Mouse (Mus musculus) liver, embryonic 15.5 days (tissue): ENCODE data around the gene Cntnap2. TPM values are rescaled to one million over a fixed set of nuclear protein-coding genes. Genes with fewer than 3 reads are reported as not detected.

ENCODE experiments used
- ATAC-seq: fragments of 200-750 bp; cut with Nextera tagmentation; 2 replicates; pipeline ENCODE4 v1.8.0; 2017; ENCODE audit warnings: moderate number of reproducible peaks, mild to moderate bottlenecking, moderate library complexity; ENCODE audit not compliant: insufficient read depth
- H3K27ac ChIP-seq: fragments of 300-500 bp; sonication (generic); replicated peaks from 2 replicates; pipeline ENCODE4 v1.5.1; 2015; ENCODE audit warnings: mild to moderate bottlenecking, inconsistent platforms
- H3K27me3 ChIP-seq: fragments of 300-500 bp; sonication (generic); 2 replicates; pipeline ENCODE4 v1.6.1; 2015; ENCODE audit warnings: mild to moderate bottlenecking, inconsistent platforms
- H3K36me3 ChIP-seq: fragments of 300-500 bp; sonication (generic); replicated peaks from 2 replicates; pipeline ENCODE4 v1.6.1; 2015; ENCODE audit warnings: moderate library complexity, mild to moderate bottlenecking, inconsistent platforms
- H3K4me1 ChIP-seq: fragments of 300-500 bp; sonication (generic); replicated peaks from 2 replicates; pipeline ENCODE4 v1.6.1; 2015; ENCODE audit warnings: inconsistent platforms
- H3K4me2 ChIP-seq: fragments of 300-500 bp; sonication (generic); 2 replicates; pipeline ENCODE4 v1.6.1; 2015; ENCODE audit warnings: moderate library complexity, mild to moderate bottlenecking, inconsistent platforms
- H3K4me3 ChIP-seq: fragments of 300-500 bp; sonication (generic); replicated peaks from 2 replicates; pipeline ENCODE4 v1.5.1; 2015; ENCODE audit warnings: mild to moderate bottlenecking, inconsistent platforms
- H3K9ac ChIP-seq: fragments of 300-500 bp; sonication (generic); 2 replicates; pipeline ENCODE4 v1.6.1; 2015; ENCODE audit warnings: moderate library complexity, mild to moderate bottlenecking, inconsistent platforms
- H3K9me3 ChIP-seq: fragments of 300-500 bp; sonication (generic); replicated peaks from 2 replicates; pipeline ENCODE4 v1.6.1; 2016; ENCODE audit warnings: inconsistent platforms
- WGBS: fragments of 180-500 bp; shearing (Covaris S2); methylation state at CpG from one replicate; pipeline ENCODE4 v1.1.7; 2015; ENCODE audit warnings: mixed read lengths; ENCODE audit not compliant: insufficient replicate concordance; 5-methylcytosine and 5-hydroxymethylcytosine counted together
- polyA plus RNA-seq: library from polyadenylated mRNA; unstranded; fragments of >200 nt; fragmentation: Nextera tagmentation; extraction: Ambion mirVana; gene quantifications from 2 replicates; pipeline ENCODE4 v1.2.1, GENCODE M21; 2015

Cntnap2 gene
- polyA plus RNA-seq, 1 experiment from 2014 or later: 0.43 TPM

GRCm38 (mm10) chr6:46362156-46362555 lies 1303.0 kb downstream of the Cntnap2 start:
- Histone ChIP-seq H3K36me3 (no peaks in the 10 kb centered on the region), H3K9ac (no peak overlapping the region), H3K4me3 (no peak overlapping the region), H3K9me3 (no peaks in the 10 kb centered on the region), H3K27me3 (no peaks in the 10 kb centered on the region), H3K4me1 (no peaks in the 10 kb centered on the region), H3K27ac (no peak overlapping the region), H3K4me2 (no peak overlapping the region)
- 76% methylated on average over 1 of the region's 1 CpGs for WGBS
- ATAC-seq: no peak

DNA sequence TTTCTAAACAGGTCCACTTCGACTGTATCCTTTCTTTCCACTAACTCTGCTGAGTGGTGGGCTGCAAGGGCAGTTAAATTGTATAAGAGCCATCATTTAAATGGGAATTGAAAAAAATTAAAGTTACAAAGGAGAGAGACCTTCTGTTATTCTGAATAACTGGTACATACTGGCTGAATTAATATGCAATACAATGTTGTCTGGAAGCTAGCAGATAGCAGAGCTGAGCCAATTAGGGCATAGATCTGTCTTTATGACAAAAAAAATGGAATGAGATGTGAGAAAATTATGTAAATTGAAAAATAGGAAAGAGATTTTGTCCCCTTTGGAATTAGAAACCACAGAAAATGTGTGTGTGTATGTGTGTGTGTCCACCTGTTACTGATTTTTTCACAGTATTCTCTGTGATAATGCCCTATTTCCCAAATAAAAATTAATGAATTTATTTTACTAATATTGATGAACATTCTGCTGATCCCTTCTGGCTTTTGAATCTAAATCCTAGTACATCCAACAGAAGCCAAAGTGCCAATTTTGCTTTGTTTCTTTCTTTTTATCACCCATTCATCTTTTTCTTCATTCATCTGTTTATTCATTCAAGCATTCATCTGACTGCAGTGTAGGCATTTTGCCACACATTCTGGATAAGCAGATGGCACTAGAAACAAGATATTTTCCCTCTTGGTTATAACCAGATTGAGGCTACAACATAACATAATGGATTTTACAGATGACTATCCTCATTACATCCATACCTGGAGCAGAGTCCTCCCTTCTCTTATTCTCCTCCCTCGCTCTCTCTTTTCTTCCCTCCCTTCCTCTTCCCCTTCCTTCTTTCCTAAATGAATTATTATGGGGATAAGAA lies 1339.8 kb downstream of the Cntnap2 start:
- WGBS: 45% methylated on average over 2 of the region's 2 CpGs
- Histone ChIP-seq H3K9ac (no peak overlapping the region), H3K27me3 (no peaks in the 10 kb centered on the region), H3K27ac (no peak overlapping the region), H3K9me3 (no peaks in the 10 kb centered on the region), H3K36me3 (no peaks in the 10 kb centered on the region), H3K4me2 (no peak overlapping the region), H3K4me3 (no peak overlapping the region), H3K4me1 (no peaks in the 10 kb centered on the region)
- ATAC-seq: no peak

DNA sequence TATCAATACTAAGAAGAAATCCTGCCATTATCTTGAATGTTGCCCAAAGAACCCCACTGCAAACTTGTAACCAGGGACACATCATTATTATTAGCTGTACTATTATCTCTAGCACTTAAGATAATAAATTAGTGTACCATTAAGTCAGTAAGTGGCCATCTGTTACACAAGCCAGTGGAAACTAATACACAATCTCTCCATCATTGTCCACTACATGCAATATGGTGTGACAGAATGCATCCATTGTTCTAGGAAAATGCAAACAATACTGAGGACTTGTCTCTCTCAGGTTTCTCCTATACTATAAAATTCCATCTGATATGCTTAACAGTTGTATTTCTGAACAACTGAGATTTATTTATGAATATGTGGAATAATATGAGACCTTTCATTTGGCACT lies 1355.0 kb downstream of the Cntnap2 start:
- Histone ChIP-seq H3K4me2 (no peak overlapping the region), H3K27me3 (no peaks in the 10 kb centered on the region), H3K9me3 (no peaks in the 10 kb centered on the region), H3K4me3 (no peak overlapping the region), H3K36me3 (no peaks in the 10 kb centered on the region), H3K27ac (no peak overlapping the region), H3K4me1 (no peaks in the 10 kb centered on the region), H3K9ac (no peak overlapping the region)
- ATAC-seq: no peak

GRCm38 (mm10) chr6:46414562-46414961 lies 1355.4 kb downstream of the Cntnap2 start:
- Histone ChIP-seq H3K4me1 (no peaks in the 10 kb centered on the region), H3K4me3 (no peak overlapping the region), H3K4me2 (no peak overlapping the region), H3K9ac (no peak overlapping the region), H3K36me3 (no peaks in the 10 kb centered on the region), H3K27ac (no peak overlapping the region), H3K27me3 (no peaks in the 10 kb centered on the region), H3K9me3 (no peaks in the 10 kb centered on the region)
- no peak for ATAC-seq
- whole genome bisulfite sequencing: 76% methylated on average over 4 of the region's 4 CpGs

GRCm38 (mm10) chr6:46419827-46420226 lies 1360.7 kb downstream of the Cntnap2 start:
- H3K4me1 ChIP-seq: no peaks in the 10 kb centered on the region
- no peaks in the 10 kb centered on the region for H3K27me3 ChIP-seq
- no peak overlapping the region for H3K4me3 ChIP-seq
- no peak overlapping the region for H3K27ac ChIP-seq
- no peak overlapping the region for H3K9ac ChIP-seq
- no peak for ATAC-seq
- no peak overlapping the region for H3K4me2 ChIP-seq
- no peaks in the 10 kb centered on the region for H3K36me3 ChIP-seq
- H3K9me3 ChIP-seq: no peaks in the 10 kb centered on the region

DNA sequence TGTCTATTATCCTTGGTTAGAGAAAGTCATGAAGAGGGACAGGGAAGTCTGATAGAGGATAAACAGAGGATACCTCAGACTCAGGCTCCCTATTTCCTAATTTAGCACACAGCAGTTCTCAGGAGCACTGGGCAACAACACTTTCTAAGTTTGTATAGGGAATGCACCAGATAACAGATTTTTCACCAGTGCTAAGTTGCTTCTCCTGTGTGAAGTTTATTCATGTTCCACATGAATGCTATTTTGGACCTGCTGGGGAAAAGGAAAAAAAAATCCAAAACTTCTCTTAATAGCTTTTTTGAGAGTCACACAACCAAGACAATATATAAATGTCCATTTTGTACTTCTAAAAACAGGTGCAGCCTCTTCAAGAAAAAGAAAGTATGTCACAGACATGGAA lies 1361.2 kb downstream of the Cntnap2 start:
- Histone ChIP-seq H3K27me3 (no peaks in the 10 kb centered on the region), H3K4me3 (no peak overlapping the region), H3K36me3 (no peaks in the 10 kb centered on the region), H3K4me2 (no peak overlapping the region), H3K4me1 (no peaks in the 10 kb centered on the region), H3K9me3 (no peaks in the 10 kb centered on the region), H3K27ac (no peak overlapping the region), H3K9ac (no peak overlapping the region)
- ATAC-seq: no peak

DNA sequence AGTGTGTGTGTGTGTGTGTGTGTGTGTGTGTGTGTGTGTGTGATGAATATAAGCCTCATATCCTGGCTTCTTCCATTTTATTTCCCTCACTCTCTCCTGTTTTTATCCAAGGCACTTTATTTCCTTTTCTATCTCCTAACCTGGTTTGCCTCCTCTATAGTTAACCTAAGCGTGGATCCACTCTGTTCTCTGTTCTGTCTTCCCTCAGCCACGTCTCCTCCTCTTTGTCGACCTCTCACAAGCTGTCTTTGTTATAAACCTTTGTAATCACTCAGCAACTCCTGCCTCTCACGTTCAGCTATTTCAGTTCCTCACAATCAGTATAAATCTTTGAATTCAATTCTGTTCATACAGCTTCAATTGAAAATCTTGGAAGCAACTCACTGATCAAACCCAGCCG lies 1369.1 kb downstream of the Cntnap2 start:
- Histone ChIP-seq H3K36me3 (no peaks in the 10 kb centered on the region), H3K4me2 (no peak overlapping the region), H3K27ac (no peak overlapping the region), H3K4me1 (no peaks in the 10 kb centered on the region), H3K9ac (no peak overlapping the region), H3K27me3 (no peaks in the 10 kb centered on the region), H3K9me3 (no peaks in the 10 kb centered on the region), H3K4me3 (no peak overlapping the region)
- no peak for ATAC-seq
- WGBS: 41% methylated on average over 5 of the region's 5 CpGs

DNA sequence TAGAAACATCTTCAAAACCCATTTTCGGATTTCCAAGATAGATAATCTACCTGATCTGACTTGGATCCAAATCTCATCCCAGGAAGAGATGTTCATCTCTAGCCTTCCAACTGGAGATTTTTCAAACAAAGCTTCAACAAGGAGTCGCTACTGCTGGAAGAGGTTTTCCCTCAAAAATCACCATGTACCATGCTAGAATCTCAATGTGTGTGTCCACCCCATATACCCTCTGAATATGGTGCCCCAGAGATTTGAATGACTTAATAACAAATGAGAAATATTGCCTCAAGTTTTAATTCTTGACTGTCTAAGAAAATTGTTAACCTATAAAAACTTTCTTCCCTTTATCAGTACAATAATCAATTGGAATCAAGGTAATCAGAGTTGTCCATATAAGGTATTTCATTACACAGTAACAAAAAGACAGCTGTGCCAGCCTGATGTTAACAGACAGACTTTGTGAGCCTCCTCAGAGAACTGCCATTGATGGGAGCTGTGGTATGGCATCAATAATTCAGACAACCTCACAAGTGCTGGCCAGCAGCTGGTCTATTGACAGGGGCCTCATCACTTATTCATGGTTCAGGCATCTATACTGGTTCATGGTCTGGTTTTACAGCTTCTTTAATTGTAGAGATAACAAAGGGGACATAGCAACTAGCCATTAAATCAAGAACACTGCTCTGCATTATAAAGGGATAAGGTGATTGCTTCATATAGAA lies 1391.9 kb downstream of the Cntnap2 start:
- no peak for ATAC-seq
- WGBS: 48% methylated on average over 2 of the region's 2 CpGs
- H3K4me1 ChIP-seq: no peaks in the 10 kb centered on the region

GRCm38 (mm10) chr6:46472683-46473082 lies 1413.5 kb downstream of the Cntnap2 start:
- H3K9me3 ChIP-seq: no peaks in the 10 kb centered on the region
- H3K4me3 ChIP-seq: no peak overlapping the region
- no peaks in the 10 kb centered on the region for H3K36me3 ChIP-seq
- no peak overlapping the region for H3K4me2 ChIP-seq
- no peak for ATAC-seq
- H3K4me1 ChIP-seq: no peaks in the 10 kb centered on the region
- 52% methylated on average over 4 of the region's 4 CpGs for WGBS
- H3K9ac ChIP-seq: no peak overlapping the region
- H3K27me3 ChIP-seq: no peaks in the 10 kb centered on the region
- H3K27ac ChIP-seq: no peak overlapping the region

More for the DNA sequence above, 1391.9 kb downstream of the Cntnap2 start:
- Histone ChIP-seq H3K27me3 (no peaks in the 10 kb centered on the region), H3K36me3 (no peaks in the 10 kb centered on the region), H3K9ac (no peak overlapping the region), H3K9me3 (no peaks in the 10 kb centered on the region), H3K4me3 (no peak overlapping the region), H3K27ac (no peak overlapping the region), H3K4me2 (no peak overlapping the region)

DNA sequence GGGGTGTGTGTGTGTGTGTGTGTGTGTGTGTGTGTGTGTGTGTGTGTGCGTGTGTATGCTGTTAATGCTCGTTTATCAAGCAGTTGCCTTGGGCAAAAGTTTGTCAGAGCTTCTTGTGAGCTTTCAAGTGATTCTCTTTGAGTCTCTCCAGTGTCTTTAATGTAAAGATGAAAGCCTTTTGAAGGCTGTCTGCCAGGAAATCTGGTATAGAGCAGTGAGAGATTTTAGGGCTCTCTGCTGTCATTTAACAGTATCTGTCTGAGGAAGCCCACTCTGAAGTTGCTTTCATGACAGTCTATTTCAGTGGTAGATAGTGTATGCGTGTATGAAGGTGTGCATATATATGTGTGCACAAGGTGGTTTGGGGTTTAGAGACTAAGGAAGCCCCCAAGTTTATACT lies 1425.2 kb downstream of the Cntnap2 start:
- Histone ChIP-seq H3K27ac (no peak overlapping the region), H3K27me3 (no peaks in the 10 kb centered on the region), H3K4me1 (no peaks in the 10 kb centered on the region), H3K36me3 (no peaks in the 10 kb centered on the region), H3K9me3 (no peaks in the 10 kb centered on the region), H3K4me2 (no peak overlapping the region), H3K9ac (no peak overlapping the region), H3K4me3 (no peak overlapping the region)
- no peak for ATAC-seq
- WGBS: 50% methylated on average over 3 of the region's 3 CpGs

DNA sequence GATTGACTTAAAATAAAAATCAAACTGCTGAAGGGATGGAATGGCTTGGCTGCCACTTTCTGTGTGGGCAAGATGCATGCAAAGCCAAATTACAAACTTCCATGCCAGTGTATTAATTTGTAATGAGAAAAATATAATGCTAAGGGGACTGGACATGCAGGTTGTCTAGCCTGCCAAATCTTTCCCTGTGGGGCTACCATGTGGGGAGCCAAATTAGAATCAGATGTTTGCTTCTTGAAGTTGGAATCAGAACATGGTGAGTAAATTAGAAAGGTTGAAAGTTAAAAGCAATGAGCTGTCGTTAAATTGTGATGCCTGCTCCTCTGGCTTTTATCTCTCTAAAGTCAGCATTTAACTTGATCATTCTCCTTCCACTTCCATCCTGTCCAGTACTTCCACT lies 1443.6 kb downstream of the Cntnap2 start:
- WGBS: 55% methylated on average over 1 of the region's 1 CpGs
- no peak overlapping the region for H3K4me2 ChIP-seq
- H3K27me3 ChIP-seq: no peaks in the 10 kb centered on the region
- no peak overlapping the region for H3K27ac ChIP-seq
- H3K9me3 ChIP-seq: no peaks in the 10 kb centered on the region
- no peaks in the 10 kb centered on the region for H3K36me3 ChIP-seq
- H3K4me3 ChIP-seq: no peak overlapping the region
- no peak for ATAC-seq
- no peak overlapping the region for H3K9ac ChIP-seq
- H3K4me1 ChIP-seq: no peaks in the 10 kb centered on the region

DNA sequence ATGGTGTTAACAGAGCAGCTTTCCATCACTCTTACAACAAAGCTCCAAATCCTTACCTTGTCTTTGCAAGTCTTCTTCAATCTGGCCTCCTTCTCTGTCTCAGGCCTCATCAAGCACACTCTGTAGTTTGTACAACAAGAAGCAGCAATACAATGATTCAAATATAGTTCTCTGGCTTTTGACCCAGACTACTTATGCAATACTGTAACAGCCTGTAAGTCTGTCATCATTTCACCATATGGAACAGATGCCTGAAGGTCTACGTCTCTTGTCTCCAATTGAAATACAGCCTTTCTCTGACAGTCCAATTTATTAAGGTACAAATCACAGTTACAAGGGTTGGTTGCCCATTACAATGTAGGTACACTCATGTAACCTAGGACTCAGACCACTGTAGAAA lies 1453.7 kb downstream of the Cntnap2 start:
- Histone ChIP-seq H3K36me3 (no peaks in the 10 kb centered on the region), H3K4me2 (no peak overlapping the region), H3K9me3 (no peaks in the 10 kb centered on the region), H3K27me3 (no peaks in the 10 kb centered on the region), H3K4me3 (no peak overlapping the region), H3K27ac (no peak overlapping the region), H3K9ac (no peak overlapping the region), H3K4me1 (no peaks in the 10 kb centered on the region)
- ATAC-seq: no peak
- 68% methylated on average over 1 of the region's 1 CpGs for WGBS
